Mouse (Mus musculus) ES-E14 (cell line): Measurements from ENCODE around the gene Cdkn2d.

Experiments used
- CHD2 ChIP-seq: IDR thresholded peaks from 2 replicates; pipeline ENCODE4 v1.6.1; 2014; ENCODE audit warnings: mild to moderate bottlenecking, low read depth, low read length, inconsistent platforms
- HCFC1 ChIP-seq: IDR thresholded peaks from 2 replicates; pipeline ENCODE4 v1.6.1; 2012; ENCODE audit warnings: low read length, inconsistent platforms, borderline replicate concordance; ENCODE audit not compliant: insufficient read depth
- MAFK ChIP-seq: IDR thresholded peaks from 2 replicates; pipeline ENCODE4 v1.6.1; 2014; ENCODE audit warnings: mild to moderate bottlenecking, low read depth, low read length, inconsistent platforms; ENCODE audit not compliant: insufficient read depth
- ZNF384 ChIP-seq: IDR thresholded peaks from 2 replicates; pipeline ENCODE4 v1.6.1; 2012; ENCODE audit warnings: low read depth, low read length, inconsistent platforms

DNA sequence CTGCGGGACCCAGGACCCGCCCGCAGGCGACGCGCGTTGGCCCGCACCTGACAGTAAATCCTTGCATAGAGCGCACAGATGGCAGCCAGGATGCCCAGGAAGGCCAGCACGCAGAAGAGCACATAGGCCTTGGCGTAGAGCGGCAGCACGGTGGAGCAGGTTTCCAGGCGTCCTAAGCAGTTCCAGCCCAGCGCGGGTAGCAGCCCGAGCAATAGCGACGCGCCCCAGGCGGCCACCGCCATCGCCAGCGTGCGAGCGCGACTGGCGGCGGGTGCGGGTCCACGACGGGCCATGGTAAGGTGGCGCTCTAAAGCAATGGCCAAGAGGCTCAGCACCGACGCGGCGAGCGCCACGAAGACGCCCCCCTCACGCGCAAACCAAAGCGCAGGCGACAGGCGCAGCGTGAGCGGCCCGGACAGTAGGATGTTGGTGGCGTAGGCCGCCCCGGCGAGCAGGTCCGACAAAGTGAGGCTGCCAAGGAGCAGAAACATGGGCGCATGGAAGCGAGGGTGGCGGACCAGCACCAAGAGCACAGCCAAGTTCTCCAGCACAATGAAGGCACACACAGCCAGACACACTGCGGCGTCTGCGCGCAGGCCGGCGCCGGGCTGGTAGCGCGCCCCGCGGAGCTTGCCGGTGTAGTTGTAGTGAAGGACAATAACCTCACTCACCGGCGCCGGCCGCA, 46.6 kb downstream of the Cdkn2d start:
- TF ChIP-seq ZNF384 (no peak), CHD2 (no peak), HCFC1 (no peak), MAFK (no peak)
